Mouse (Mus musculus) spleen, adult 2 months (tissue): ENCODE measurements at regions not wholly inside any gene's neighbourhood (a gene's known extent, or its start where the extent isn't known, plus 50 kb on each side); places are given as distances from the start of the nearest gene placed in this dataset.

ENCODE experiments used
- CTCF ChIP-seq: fragments of 200-500 bp; IDR thresholded peaks from 2 replicates; pipeline ENCODE4 v1.5.1; 2011; ENCODE audit warnings: mild to moderate bottlenecking, inconsistent platforms; ENCODE audit not compliant: insufficient read depth, insufficient read length, insufficient replicate concordance; ENCODE audit errors: extremely low read depth
- POLR2A ChIP-seq: fragments of 200-500 bp; IDR thresholded peaks from 2 replicates; pipeline ENCODE4 v1.6.1; 2011; ENCODE audit warnings: low read depth, low read length, inconsistent platforms

- no peak for TF ChIP-seq CTCF
- TF ChIP-seq POLR2A, result no peak
These were observed 69.9 kb downstream of the Atp6v1g3 start for GRCm38 (mm10) chr1:138343451-138343850.
